Mouse (Mus musculus) cerebellum, adult 2 months (tissue): ENCODE measurements around the gene Ppif.

Experiments used
- CTCF ChIP-seq: fragments of 200-500 bp; IDR thresholded peaks from 2 replicates; pipeline ENCODE4 v1.5.1; 2011; ENCODE audit warnings: low read depth, mild to moderate bottlenecking, control low read depth, low read length, moderate library complexity, borderline replicate concordance; ENCODE audit not compliant: insufficient read depth
- POLR2A ChIP-seq: fragments of 200-500 bp; IDR thresholded peaks from 2 replicates; pipeline ENCODE4 v1.6.1; 2011; ENCODE audit warnings: low read length, control low read depth, borderline replicate concordance; ENCODE audit not compliant: insufficient read depth

DNA sequence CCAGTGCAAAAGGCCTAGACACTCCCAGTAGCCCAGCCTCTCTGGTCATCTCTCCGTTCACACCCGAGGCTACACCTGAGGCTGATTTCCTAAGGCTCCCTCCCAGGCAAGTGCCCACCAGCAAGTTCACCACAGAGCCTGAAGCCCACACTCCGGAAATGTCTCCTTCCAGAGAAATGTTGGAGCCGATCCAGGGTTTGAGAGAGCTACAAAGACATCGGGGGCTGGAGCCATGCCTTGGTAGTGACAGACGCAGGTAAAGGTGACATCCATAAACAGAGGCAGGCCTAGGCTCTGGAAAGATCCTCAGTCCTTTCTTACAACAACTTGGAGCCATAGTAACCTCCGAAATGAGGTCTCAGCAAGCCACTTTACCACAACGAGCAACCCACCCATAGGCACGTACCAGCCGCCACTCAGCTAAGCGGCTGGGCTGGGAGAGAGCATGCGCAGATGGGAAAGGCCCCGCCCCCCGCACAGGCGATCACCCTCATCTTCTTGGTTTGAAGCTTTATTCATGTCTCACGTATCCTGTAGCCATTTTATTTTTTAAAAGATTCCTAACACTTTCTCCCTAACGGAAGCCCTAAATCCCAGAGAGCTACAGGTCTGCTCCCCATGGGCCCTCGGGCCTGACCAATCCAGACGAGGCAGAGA is 28.5 kb upstream of the Ppif start:
- no peak for TF ChIP-seq CTCF
- TF ChIP-seq POLR2A, result no peak
